Mouse (Mus musculus) liver, embryonic 13.5 days (tissue): ENCODE data around the gene Carns1. TPM values are rescaled to one million over a fixed set of nuclear protein-coding genes. Genes with fewer than 3 reads are reported as not detected.
A peak's percentile ranks its signal among the peaks of the same experiment; 100 is the strongest.

Experiments
- ATAC-seq: fragments of 200-750 bp; cut with Nextera tagmentation; 2 replicates; pipeline ENCODE4 v1.8.0; 2017; ENCODE audit warnings: low read depth, mild to moderate bottlenecking, moderate number of reproducible peaks, moderate library complexity
- DNase-seq: peaks from one replicate; pipeline ENCODE4 v3.0.0; 2022
- H3K27ac ChIP-seq: fragments of 300-500 bp; sonication (generic); 2 replicates; pipeline ENCODE4 v1.5.1; 2015; ENCODE audit warnings: moderate library complexity, mild to moderate bottlenecking, inconsistent platforms
- H3K27me3 ChIP-seq: fragments of 300-500 bp; sonication (generic); 2 replicates; pipeline ENCODE4 v1.6.1; 2015; ENCODE audit warnings: mild to moderate bottlenecking, inconsistent platforms
- H3K36me3 ChIP-seq: fragments of 300-500 bp; sonication (generic); 2 replicates; pipeline ENCODE4 v1.6.1; 2015; ENCODE audit warnings: mild to moderate bottlenecking, inconsistent platforms
- H3K4me1 ChIP-seq: fragments of 300-500 bp; sonication (generic); replicated peaks from 2 replicates; pipeline ENCODE4 v1.6.1; 2015; ENCODE audit warnings: inconsistent platforms
- H3K4me2 ChIP-seq: fragments of 300-500 bp; sonication (generic); 2 replicates; pipeline ENCODE4 v1.6.1; 2015; ENCODE audit warnings: inconsistent platforms, mild to moderate bottlenecking, moderate library complexity
- H3K4me3 ChIP-seq: fragments of 300-500 bp; sonication (generic); replicated peaks from 2 replicates; pipeline ENCODE4 v1.5.1; 2015; ENCODE audit warnings: mild to moderate bottlenecking, inconsistent platforms
- H3K9ac ChIP-seq: fragments of 300-500 bp; sonication (generic); 2 replicates; pipeline ENCODE4 v1.6.1; 2015; ENCODE audit warnings: mild to moderate bottlenecking, inconsistent platforms
- H3K9me3 ChIP-seq: fragments of 300-500 bp; sonication (generic); replicated peaks from 2 replicates; pipeline ENCODE4 v1.6.1; 2016; ENCODE audit warnings: inconsistent platforms
- WGBS: fragments of 180-500 bp; shearing (Covaris S2); methylation state at CpG from one replicate; pipeline ENCODE4 v1.1.7; 2015; ENCODE audit not compliant: insufficient replicate concordance; 5-methylcytosine and 5-hydroxymethylcytosine counted together
- polyA plus RNA-seq: library from polyadenylated mRNA; unstranded; fragments of >200 nt; fragmentation: Nextera tagmentation; extraction: Ambion mirVana; gene quantifications from 2 replicates; pipeline ENCODE4 v1.2.1, GENCODE M21; 2015

Gene Carns1
- polyA plus RNA-seq, 1 experiment from 2014 or later: 0.43 TPM

- peaks cover 39% of the 10 kb centered on the region for H3K36me3 ChIP-seq
- ATAC-seq (peak; percentile 86), DNase-seq (peak; percentile 95)
- H3K27me3 ChIP-seq: peaks cover 30% of the 10 kb centered on the region
- under 1% methylated on average over 34 of the region's 34 CpGs for WGBS
- H3K9me3 ChIP-seq: no peaks in the 10 kb centered on the region
- H3K4me1 ChIP-seq: peaks cover 56% of the 10 kb centered on the region
- peak within 1 kb of the TSS; percentile 76 for H3K4me3 ChIP-seq
- peak within 1 kb of the TSS; percentile 89 for H3K4me2 ChIP-seq
- H3K9ac ChIP-seq: peak within 1 kb of the TSS; percentile 88
- peak within 1 kb of the TSS; percentile 82 for H3K27ac ChIP-seq
Measured at GRCm38 (mm10) chr19:4201291-4201909, 26.1 kb upstream of the Carns1 start, which contains the start of gene Rad9a. TSS of gene Rad9a (minus strand) at chr19:4201662.

GRCm38 (mm10) chr19:4197180-4197579 is 21.9 kb upstream of the Carns1 start:
- no peak overlapping the region for H3K4me2 ChIP-seq
- H3K27me3 ChIP-seq: no peaks in the 10 kb centered on the region
- no peaks in the 10 kb centered on the region for H3K9me3 ChIP-seq
- peaks cover 87% of the 10 kb centered on the region for H3K4me1 ChIP-seq
- ATAC-seq: no peak
- no peak overlapping the region for H3K4me3 ChIP-seq
- H3K27ac ChIP-seq: peak overlapping the region; percentile 59
- 0 out of 2 replicates have a peak overlapping the region, but pooled peaks have one; percentile 34 for H3K9ac ChIP-seq
- no peak for DNase-seq
- WGBS: 59% methylated on average over 3 of the region's 3 CpGs
- peaks cover 74% of the 10 kb centered on the region for H3K36me3 ChIP-seq

GRCm38 (mm10) chr19:4196548-4196947 is 21.3 kb upstream of the Carns1 start:
- Histone ChIP-seq H3K9me3 (no peaks in the 10 kb centered on the region), H3K4me1 (peaks cover 82% of the 10 kb centered on the region), H3K9ac (peak overlapping the region; percentile 34; the same call in 1 of the 2 replicates), H3K36me3 (peaks cover 74% of the 10 kb centered on the region), H3K4me3 (no peak overlapping the region), H3K4me2 (no peak overlapping the region), H3K27ac (peak overlapping the region; percentile 59; the same call in 1 of the 2 replicates), H3K27me3 (no peaks in the 10 kb centered on the region)
- ATAC-seq (no peak), DNase-seq (no peak)
- WGBS: 53% methylated on average over 5 of the region's 5 CpGs

GRCm38 (mm10) chr19:4196048-4196447 is 20.8 kb upstream of the Carns1 start:
- ATAC-seq (no peak), DNase-seq (no peak)
- no peaks in the 10 kb centered on the region for H3K9me3 ChIP-seq
- peaks cover 87% of the 10 kb centered on the region for H3K4me1 ChIP-seq
- H3K4me3 ChIP-seq: no peak overlapping the region
- no peaks in the 10 kb centered on the region for H3K27me3 ChIP-seq
- WGBS: 73% methylated on average over 2 of the region's 2 CpGs
- H3K4me2 ChIP-seq: no peak overlapping the region
- H3K36me3 ChIP-seq: peaks cover 74% of the 10 kb centered on the region
- H3K9ac ChIP-seq: no peak overlapping the region
- 0 out of 2 replicates have a peak overlapping the region, but pooled peaks have one; percentile 25 for H3K27ac ChIP-seq

GRCm38 (mm10) chr19:4194776-4195650 is 19.7 kb upstream of the Carns1 start:
- Histone ChIP-seq H3K27me3 (no peaks in the 10 kb centered on the region), H3K4me2 (no peak overlapping the region), H3K9me3 (no peaks in the 10 kb centered on the region), H3K27ac (0 out of 2 replicates have a peak overlapping the region, but pooled peaks have one; percentile 91), H3K4me3 (no peak overlapping the region), H3K4me1 (peaks cover 88% of the 10 kb centered on the region), H3K36me3 (peaks cover 69% of the 10 kb centered on the region), H3K9ac (no peak overlapping the region)
- DNase-seq (no peak), ATAC-seq (no peak)
- 80% methylated on average over 12 of the region's 12 CpGs for WGBS

GRCm38 (mm10) chr19:4194021-4194724 is 18.9 kb upstream of the Carns1 start:
- Histone ChIP-seq H3K27ac (peak overlapping the region; percentile 91; the same call in 1 of the 2 replicates), H3K4me2 (peak overlapping the region; percentile 90), H3K9ac (peak overlapping the region; percentile 97), H3K36me3 (peaks cover 61% of the 10 kb centered on the region), H3K4me3 (no peak overlapping the region), H3K4me1 (peaks cover 79% of the 10 kb centered on the region), H3K27me3 (no peaks in the 10 kb centered on the region), H3K9me3 (no peaks in the 10 kb centered on the region)
- ATAC-seq (no peak), DNase-seq (no peak)
- WGBS: 71% methylated on average over 8 of the region's 8 CpGs

- H3K4me1 ChIP-seq: peaks cover 73% of the 10 kb centered on the region
Measured at GRCm38 (mm10) chr19:4193129-4193528, 17.9 kb upstream of the Carns1 start.

GRCm38 (mm10) chr19:4192251-4192985 is 17.1 kb upstream of the Carns1 start:
- ATAC-seq (peak; percentile 62), DNase-seq (no peak)
- no peaks in the 10 kb centered on the region for H3K9me3 ChIP-seq
- H3K4me1 ChIP-seq: peaks cover 68% of the 10 kb centered on the region
- H3K4me3 ChIP-seq: peak overlapping the region; percentile 93
- under 1% methylated on average over 51 of the region's 52 CpGs for WGBS
- H3K27me3 ChIP-seq: no peaks in the 10 kb centered on the region
- peak overlapping the region; percentile 91 for H3K27ac ChIP-seq
- peaks cover 45% of the 10 kb centered on the region for H3K36me3 ChIP-seq
- H3K4me2 ChIP-seq: peak overlapping the region; percentile 90
- peak overlapping the region; percentile 97 for H3K9ac ChIP-seq

More at GRCm38 (mm10) chr19:4193129-4193528, 17.9 kb upstream of the Carns1 start:
- peaks cover 52% of the 10 kb centered on the region for H3K36me3 ChIP-seq
- H3K4me3 ChIP-seq: peak overlapping the region; percentile 93
- ATAC-seq (no peak), DNase-seq (no peak)
- peak overlapping the region; percentile 91 for H3K27ac ChIP-seq
- peak overlapping the region; percentile 90 for H3K4me2 ChIP-seq
- 50% methylated on average over 6 of the region's 6 CpGs for WGBS
- H3K27me3 ChIP-seq: no peaks in the 10 kb centered on the region
- H3K9ac ChIP-seq: peak overlapping the region; percentile 97
- no peaks in the 10 kb centered on the region for H3K9me3 ChIP-seq

- Histone ChIP-seq H3K9me3 (no peaks in the 10 kb centered on the region), H3K27me3 (no peaks in the 10 kb centered on the region), H3K27ac (peak within 1 kb of the TSS; percentile 91), H3K4me1 (peaks cover 60% of the 10 kb centered on the region), H3K36me3 (peaks cover 37% of the 10 kb centered on the region), H3K4me3 (peak within 1 kb of the TSS; percentile 93), H3K4me2 (peak within 1 kb of the TSS; percentile 90), H3K9ac (peak within 1 kb of the TSS; percentile 97)
- ATAC-seq (peak; percentile 93), DNase-seq (peak; percentile 95)
- WGBS: 3% methylated on average over 38 of the region's 47 CpGs
Measured at GRCm38 (mm10) chr19:4191528-4192250, 16.4 kb upstream of the Carns1 start, which contains the start of gene Ppp1ca. TSS of gene Ppp1ca (plus strand) at chr19:4192065.

GRCm38 (mm10) chr19:4190831-4191334 is 15.6 kb upstream of the Carns1 start, which contains the start of gene Tbc1d10c:
TSS of gene Tbc1d10c (minus strand) at chr19:4191284.
- WGBS: 26% methylated on average over 4 of the region's 4 CpGs
- H3K27me3 ChIP-seq: no peaks in the 10 kb centered on the region
- H3K4me1 ChIP-seq: peaks cover 56% of the 10 kb centered on the region

More at GRCm38 (mm10) chr19:4190831-4191334, 15.6 kb upstream of the Carns1 start, which contains the start of gene Tbc1d10c:
- DNase-seq: no peak
- peaks cover 29% of the 10 kb centered on the region for H3K36me3 ChIP-seq
- ATAC-seq: no peak
- H3K4me2 ChIP-seq: peak within 1 kb of the TSS; percentile 90
- H3K9ac ChIP-seq: peak within 1 kb of the TSS; percentile 97
- H3K27ac ChIP-seq: peak within 1 kb of the TSS; percentile 91
- no peaks in the 10 kb centered on the region for H3K9me3 ChIP-seq
- peak within 1 kb of the TSS; percentile 93 for H3K4me3 ChIP-seq
